Mouse (Mus musculus): ENCODE data around the gene Adcy7.

Gene Adcy7

DNA sequence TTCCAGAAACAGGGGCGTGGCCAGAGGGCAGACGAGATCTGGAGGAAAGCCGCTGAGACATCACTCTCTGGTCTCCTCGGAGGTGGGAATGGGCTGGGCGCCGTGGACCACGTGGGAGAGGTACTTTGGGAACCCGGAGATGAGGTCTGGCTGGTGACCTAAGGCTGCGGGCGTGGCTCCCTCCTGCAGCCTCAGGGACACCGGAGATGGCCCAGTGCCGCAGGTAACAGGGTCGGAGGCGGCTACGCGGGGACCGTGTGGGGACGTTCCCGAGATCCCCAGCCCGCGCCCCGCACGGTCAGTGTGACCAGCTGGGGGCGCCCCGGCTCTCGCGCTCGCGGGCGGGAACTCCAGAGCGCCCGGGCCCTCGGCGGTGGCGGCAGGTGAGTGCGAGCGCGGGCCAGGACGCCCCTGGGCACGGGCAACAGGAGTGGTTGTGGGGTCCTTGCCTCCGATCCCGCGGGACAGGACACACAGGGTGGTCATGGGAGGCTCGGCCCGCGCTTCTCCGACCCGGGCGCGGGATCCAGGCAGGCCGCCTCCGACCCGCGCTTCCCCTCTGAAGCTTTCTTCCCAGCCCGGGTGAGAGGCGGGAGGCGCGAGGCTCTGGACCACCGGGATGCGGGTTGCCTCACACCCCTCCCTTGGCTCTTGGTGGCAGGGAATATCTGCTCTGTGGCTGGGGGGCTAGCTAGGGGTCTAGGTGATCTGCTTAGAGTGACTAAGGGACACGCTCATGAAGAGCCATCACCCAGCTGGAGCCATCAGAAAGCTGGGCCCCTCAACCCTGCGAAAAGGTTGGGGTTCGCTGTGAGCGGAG lies at the start of gene Adcy7:
Adcy7 (plus strand) TSS at position 173 of the 820 bp plus-strand sequence.
- peak; percentile 59 for DNase-seq (ENCODE audit: low spot score)

DNA sequence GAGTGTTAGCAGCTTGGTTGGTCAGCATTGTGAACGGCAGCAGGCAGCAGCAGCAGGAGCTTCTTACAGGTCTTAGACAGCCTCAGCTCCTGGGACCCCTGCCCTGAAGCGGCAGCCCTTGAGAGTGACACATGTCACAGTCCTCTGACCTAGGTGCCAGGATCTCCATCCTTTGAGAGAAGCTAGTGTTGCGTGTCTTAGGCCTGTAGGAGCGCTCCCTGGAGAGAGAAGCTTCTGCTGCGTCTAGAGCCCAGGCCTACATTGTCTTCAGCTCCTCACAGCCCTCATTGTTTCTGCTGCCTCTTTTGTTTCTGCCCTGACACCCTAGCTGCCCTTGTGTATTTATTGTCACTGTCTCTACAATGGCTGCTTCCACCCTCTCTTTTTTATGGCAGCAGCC lies 46.8 kb upstream of the Adcy7 start:
- DNase-seq (ENCODE audit: low spot score): no peak

DNA sequence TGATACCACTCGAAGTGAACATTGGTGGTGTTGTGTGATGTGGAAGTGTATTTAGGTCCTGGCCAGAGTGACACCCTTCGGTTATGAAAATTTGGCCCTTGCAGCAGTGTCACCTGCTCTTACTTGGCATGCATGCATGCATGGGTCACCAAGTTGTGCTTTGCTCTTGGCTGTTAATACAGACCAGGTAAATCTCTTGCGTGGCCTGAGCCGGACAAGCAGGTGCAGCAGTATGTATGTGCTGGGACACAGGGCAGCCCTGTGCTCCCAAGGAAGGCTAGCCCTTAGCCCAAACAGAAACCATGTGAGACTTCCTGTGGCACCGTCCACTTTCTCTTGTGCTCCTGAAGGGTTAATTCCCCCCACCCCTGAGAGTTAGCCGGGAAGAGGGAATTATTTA lies 44.4 kb upstream of the Adcy7 start:
- DNase-seq (ENCODE audit: low spot score): no peak

DNA sequence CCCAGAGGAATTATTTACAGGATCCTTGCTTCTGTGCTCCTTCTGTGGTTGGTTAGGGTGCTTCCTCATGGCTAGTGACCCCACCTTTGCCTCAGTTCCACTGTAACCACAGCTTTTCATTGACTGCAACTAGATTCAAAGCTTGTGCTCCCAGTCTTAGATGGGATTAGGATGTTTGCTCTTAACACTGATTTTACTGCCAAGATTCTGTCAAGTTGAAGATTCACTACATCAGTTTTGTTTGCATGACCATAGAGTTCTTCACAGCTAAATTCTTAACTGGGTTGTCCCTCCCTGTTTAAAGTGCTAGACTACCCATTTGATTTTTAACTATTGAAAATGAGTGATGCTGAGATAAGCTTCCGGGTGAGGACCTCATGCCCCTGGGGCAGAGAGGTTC lies 43.9 kb upstream of the Adcy7 start:
- DNase-seq (ENCODE audit: low spot score): no peak

DNA sequence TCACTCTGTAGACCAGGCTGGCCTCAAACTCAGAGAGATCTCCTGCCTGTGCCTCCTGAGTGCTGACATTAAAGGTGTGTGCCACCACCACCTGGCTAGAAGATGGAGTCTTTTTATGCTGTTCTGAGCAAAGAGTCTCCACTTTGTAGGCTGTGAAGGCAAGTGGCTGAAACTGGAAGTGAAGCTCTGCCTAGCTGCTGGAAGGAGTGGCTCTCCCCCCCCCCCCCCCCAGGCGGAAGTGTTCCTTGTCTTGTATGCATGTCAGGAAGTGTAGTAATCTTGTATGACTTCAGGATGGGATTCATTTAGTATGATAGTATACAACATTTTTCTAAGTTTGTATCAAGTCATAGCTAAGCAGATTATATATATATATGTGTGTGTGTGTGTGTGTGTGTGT lies 43.4 kb upstream of the Adcy7 start:
- DNase-seq (ENCODE audit: low spot score): no peak

DNA sequence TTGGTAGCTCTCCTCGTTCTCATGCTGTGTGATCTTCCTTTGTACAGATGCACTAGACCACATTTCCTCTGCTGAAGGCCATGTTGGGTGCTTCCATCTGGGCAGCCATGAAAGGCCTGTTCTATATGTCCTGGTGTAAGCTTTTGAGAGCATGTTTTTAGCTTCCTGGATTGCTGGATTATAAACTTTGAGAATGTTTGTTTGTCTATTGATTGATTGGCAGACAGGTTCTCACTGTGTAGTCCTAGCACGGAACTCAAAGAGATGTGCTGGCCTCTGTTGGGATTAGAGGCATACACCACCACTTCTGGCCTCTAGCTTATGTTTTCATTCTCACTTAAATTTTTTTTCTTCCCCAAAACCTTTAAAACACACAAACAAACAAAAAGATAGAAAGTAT lies 35.5 kb upstream of the Adcy7 start:
- no peak for DNase-seq (ENCODE audit: low spot score)

DNA sequence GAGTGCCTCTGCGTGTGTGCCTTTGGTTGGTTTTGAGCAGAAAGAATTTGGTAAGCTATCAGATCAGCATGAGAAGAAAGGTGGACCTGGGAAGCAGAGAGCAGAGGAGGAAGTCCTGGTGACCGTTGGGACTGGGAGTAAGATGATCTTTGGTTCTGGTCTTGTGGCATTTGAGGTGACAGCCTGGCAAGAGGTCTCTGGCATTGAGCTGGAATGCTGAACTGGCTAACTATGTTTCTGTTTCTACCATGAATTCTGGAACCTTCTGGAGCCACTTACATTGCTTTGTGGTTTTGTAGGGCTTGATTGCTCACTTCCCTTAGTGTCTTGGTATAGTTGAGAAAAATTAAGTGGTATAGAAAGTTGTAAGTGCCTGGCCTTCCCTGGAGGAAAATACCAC lies 34.6 kb upstream of the Adcy7 start:
- DNase-seq (ENCODE audit: low spot score): no peak

DNA sequence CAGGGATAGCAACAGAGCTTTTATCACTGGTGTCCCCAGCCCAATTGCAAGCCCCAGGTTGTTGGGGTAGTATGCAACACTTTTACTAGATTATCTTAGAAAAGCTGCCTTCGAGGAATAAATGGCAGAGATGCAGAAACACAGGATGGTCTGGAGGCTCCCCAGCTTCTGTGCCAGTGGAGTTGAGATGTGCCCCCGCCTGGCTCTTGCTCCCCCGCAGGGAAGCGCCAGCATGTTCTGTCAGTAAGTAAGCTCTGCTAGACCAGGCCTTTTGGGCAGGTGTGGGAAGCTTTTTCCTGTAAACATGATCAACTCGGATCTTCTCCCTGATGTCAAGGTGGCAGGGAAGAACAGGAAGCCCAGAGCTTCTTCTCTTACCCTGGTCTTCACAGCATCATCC lies 32.9 kb upstream of the Adcy7 start:
- DNase-seq (ENCODE audit: low spot score): no peak

DNA sequence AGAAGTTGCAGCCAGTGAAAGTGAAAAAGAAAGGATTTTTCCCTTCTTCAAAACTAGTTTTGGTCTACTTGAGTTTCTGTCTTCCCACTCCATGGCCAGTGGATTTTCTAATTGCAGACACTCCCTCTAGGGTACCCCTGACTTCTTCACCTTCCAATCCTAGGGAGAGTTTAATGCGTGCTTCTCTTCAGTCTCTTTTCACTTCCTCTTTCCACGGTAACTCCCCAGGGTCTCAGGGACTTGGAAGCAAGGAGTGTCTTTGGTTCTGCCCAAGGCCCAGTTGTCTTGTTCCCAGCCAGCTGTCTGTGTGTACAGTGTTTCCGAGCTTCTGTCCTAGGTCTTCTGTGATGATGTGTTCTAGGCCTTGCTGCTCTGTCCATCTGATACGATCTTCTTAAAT lies 30.3 kb upstream of the Adcy7 start:
- no peak for DNase-seq (ENCODE audit: low spot score)

DNA sequence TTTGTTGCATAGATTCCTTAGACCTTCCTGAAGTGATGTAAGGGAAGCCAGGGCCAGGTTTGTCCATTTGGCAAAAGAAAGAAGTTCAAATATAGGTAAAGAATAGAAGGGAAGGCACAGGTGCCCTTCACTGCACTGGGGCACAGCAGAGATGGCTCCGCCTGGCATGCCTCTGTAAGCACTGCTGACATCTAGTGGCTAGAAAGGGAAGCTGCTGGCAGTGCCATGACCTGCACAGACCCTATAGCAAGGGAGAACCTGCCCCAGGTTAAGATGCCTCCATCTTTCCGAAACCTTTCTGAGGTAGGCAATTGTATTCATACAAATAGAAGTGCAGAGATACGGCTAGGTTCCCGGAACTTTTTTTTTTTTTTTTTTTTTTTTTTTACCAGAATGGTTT lies 27.9 kb upstream of the Adcy7 start:
- peak; percentile 9 for DNase-seq (ENCODE audit: low spot score)

DNA sequence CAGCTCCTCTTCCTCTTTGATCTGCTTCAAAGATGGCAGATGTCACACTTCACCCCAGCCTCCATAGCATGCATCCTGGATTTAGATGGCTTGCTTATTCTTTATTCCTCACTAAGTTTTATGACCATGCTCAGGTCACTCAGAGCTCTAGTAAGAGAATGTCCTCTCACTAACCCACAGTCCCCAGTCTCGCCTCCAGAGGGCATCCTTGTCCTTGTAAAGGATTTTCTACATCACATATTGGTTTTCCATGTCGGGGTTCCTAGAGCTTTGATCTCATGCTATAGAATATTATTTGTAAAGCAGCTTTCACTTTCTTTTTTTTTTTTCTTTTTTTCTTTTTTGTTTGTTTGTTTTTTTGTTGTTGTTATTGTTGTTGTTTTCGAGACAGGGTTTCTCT lies 19.4 kb upstream of the Adcy7 start:
- DNase-seq (ENCODE audit: low spot score): no peak

DNA sequence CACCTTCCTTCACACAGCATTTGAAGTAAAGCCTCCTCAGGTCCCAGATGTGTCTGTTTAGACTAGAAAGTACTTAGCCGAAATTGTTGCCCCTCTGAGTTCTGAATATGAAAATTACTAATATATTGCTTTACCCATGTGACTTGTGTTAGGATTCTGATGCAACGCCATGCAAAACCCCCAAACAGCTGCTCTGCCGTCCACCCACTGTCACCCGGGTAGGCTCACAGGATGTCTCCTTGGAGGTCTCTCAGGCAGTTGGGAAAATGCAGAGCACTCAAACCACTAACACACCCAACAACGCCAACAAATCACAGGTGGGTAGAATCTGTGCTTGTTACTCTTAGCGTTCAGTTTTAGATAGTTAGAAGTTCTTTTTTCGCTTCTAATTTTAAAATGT lies 17.2 kb upstream of the Adcy7 start:
- no peak for DNase-seq (ENCODE audit: low spot score)

DNA sequence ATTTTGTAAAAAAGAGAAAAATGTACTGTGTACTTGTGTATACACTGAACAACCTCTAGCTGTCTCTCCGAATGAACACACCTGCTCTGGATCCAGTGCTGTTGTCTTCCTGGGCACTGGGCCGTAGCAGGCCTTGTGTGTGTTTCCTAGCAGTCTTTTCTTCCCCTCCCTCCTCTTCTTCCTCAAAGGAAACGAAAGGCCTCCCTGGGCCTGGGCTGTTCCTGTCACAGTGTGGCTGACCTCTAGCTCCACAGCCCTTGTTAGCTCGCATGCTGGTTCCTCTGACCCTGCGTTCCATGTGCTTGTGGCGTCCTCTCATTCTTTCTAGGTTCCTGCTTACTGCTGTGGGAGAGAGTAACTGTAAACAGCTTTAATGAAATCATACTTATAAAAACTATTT lies 14.2 kb upstream of the Adcy7 start:
- no peak for DNase-seq (ENCODE audit: low spot score)

DNA sequence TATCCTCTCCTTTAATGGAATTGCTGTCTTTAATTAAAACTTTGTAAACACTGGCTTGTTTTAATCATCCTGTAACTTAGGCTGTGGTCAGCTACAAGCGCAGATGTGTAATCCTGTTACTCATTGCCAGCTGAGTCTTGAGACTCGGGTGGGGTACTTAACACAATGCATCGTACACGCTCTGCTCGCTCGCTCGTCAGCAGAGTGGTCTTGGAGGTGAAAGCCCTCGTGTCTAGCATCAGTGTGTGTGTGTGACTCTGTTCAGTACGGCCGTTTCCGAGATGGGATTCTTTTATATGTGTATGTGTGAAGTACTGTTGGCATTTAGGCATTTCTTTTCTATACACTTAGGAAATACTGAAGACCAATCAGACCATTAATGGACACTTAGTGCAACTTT lies 13.7 kb upstream of the Adcy7 start:
- no peak for DNase-seq (ENCODE audit: low spot score)

DNA sequence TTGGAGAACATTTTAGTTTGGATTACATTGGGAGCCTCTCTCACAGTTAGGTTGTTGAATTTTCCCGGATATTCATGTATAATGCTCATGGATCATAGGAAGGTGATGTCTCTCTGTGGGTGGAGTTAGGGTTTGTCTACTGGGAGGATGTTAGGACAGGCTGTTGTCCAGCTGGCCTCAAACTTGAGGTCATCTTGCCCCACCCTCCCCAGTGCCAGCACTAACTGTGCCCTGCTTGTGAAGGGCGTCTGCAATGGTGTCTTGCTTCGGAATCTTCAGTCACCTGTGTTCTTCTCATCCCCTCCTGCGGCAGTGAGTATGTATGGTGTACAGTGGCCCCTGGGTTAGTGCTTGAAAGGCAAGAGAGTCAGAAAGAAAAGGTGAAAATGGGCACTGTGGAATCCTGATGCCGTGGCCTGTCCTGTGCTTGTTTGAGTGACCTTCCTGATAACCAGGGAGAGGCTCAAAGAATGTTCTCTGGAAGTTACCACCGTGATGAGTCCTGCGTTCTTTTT lies 11.7 kb upstream of the Adcy7 start:
- DNase-seq (ENCODE audit: low spot score): no peak

DNA sequence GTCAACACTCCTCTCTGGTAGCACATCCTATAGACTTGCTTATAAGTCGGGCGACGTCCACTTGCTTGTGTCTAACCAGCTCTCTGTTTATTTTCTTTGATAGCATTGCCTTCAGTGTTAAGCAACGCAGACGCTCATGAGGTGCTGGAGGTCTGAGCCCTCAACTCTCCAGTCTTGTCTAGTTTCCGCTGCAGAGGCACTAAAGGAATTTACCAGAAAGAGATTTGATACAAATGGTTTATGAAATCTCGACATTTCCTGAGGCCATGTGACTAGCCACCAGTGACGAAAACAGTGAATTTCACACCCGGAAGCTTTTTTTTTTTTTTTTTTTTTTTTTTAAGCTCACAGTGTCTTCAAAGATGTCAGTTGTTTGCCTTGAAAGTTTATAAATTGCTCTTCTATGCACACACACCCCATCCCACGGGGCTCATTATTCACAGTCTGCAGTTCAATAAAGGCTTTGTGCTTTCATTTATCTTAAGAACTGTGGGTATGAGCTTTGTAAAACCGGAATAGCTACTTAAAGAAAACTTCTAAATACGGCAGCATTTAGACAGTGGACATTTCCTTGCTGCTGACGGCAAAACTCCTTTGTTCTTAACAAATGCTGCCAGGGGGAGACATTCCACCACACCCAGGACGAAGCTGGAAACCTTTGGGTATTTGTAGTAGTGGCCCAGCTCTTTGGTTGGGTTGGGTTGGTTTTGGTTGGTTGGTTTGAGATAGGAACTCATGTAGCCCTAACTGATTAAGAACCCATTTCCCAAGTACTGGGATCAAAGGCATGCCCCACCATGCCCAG lies 9.2 kb upstream of the Adcy7 start:
- no peak for DNase-seq (ENCODE audit: low spot score)

DNA sequence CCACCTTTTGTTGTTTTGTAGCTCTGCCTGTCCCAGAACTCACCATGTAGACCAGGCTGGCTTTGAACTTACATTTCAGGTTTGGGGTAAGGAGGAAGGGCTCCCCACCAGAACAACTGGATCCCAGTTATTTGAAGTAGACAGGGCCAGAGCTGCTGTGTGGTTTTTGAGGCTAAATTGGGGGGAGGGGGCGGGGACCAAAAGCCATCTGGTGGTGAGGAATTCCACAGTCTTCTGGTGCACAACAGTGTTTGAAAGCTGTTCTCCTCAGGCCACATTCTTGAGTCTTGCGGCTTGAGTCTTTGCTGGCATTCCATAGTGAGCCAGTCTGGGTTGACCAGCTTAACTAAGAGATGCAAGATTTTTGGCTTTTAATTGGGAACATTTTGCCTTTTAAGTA lies 6.7 kb upstream of the Adcy7 start:
- no peak for DNase-seq (ENCODE audit: low spot score)

DNA sequence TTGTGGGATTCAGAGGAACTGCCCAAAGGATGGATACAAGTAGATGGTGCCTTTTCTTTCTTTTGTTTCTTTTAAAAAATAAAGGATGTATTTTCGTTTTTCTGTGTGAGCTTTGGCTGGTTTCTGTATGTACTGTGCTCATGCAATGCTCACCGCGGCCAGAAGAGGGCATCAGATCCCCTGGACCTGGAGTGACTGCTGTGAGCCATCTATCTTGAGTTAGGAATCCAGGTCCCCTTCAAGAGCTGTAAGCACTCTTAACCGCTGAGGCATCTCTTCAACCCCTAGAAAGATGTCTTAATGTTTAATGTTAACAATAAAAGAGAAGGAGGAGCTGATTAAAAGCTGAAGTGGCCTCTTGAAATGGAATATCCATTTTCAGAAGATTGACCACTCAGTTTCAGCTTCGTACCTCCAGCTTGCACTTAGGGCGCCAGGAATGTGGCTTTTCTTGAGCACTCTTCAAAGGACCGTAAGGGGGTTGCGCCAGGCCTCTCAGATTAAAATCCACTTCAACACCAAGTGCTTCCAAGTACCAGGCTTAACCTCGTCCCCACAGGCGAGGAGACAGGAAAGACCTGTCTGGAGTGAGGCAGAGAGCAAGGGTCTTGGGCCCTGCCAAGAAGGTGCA lies 5.9 kb upstream of the Adcy7 start:
- peak; percentile 71 for DNase-seq (ENCODE audit: low spot score)

DNA sequence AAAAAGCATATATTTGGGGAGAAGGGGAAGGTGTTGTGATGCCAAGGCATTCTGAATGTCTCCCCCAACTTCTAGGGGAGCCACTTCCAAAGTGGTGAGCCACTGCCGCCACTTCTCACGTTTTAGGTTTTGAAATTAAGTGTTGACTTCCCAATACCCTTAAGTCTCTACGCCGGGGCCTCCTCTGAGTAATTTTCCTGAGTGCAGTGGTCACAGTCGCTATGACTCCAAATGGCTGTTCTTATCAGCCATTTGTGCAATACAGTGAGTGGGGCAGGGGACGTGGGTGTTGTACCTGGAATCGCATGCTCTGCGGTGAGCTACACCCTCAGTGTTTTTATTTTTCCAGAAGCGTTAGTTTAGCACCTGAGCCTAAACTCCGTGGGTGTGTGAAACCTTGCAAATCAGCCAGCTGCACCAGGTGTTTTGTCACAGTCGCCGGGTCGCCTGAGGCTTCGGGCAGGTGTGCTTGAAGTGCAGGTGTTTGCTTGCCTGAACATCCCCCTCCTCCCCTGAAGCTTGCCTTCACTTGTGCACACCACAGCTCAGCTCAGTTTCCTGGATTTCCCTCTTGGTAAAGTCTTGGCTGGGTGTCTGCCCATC lies 5.3 kb upstream of the Adcy7 start:
- no peak for DNase-seq (ENCODE audit: low spot score)

DNA sequence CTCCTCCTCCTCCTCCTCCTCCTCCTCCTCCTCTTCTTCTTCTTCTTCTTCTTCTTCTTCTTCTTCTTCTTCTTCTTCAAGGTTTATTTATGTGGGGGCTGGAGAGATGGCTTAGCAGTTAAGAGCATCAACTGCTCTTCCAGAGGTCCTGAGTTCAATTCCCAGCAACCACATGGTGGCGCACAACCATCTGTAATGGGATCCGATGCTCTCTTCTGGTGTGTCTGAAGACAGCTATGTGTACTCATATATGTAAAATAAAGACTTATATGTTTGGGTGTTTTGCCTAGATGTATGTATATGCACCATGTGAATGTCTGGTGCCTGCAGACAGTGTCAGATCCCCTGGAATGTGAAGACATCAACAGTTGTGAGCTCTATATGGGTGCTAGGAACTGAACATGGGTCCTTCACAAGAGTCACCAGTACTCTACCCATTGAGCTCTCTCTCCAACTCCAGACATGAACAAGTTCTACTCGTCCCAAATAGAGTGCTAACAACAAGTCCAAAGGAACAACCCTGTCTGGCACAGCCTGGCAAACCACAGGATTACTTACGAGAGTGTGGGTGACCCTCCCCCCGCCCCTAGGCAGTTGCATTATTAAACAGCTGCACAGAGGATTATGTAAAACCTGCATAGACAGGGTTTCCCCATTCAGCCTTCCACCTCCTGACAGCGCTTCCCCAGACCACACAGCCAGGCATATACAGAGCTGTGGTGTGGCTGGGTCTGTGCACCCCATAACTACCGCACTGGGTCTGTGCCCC lies 2.9 kb upstream of the Adcy7 start:
- no peak for DNase-seq (ENCODE audit: low spot score)

DNA sequence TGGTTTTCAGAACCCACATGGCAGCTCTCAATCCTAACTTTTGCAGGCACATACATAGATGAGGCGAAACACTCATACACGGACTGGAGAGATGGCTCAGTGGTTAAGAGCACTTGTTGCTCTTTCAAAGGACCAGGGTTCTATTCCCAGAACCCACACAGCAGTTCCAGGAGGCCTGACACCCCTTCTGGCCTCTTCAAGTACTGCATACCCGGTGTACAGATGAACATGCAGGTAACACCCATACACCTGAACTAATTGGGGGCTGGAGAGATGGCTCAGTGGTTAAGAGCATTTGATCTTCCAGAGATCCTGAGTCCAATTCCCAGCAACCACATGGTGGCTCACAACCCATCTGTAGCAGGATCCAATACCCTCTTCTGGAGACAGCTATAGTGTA lies 2.1 kb upstream of the Adcy7 start:
- no peak for DNase-seq (ENCODE audit: low spot score)

DNA sequence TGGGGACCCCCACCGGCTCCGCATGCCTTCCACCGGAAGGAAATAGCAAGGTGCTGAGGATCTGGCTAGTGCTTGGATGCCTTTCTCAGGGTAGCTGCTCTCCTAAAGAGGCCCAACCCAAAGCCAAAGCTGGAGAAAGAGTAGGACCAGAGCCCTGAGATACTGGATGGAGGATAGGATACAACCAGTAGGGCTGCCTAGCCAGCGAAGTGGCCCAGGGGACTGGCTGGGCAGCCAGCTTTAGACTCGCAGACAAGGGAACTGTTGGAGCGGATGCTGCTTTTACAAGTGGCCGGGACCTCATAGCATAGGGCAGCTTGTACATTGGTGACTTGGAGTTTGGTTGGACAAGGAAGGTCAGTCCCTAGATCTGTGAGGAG lies 838 bp downstream of the Adcy7 start:
- DNase-seq (ENCODE audit: low spot score): no peak

Data from spleen, adult 12 weeks (tissue).